Mouse (Mus musculus) liver, adult 2 months (tissue): ENCODE measurements around the gene Gm364.

Source experiments
- CTCF ChIP-seq: fragments of 200-500 bp; IDR thresholded peaks from 2 replicates; pipeline ENCODE4 v1.5.1; 2011; ENCODE audit warnings: low read depth, low read length, control low read depth
- POLR2A ChIP-seq: fragments of 200-500 bp; IDR thresholded peaks from 2 replicates; pipeline ENCODE4 v1.6.1; 2011; ENCODE audit warnings: low read length, control low read depth; ENCODE audit not compliant: insufficient read depth; ENCODE audit errors: extremely low read depth

DNA sequence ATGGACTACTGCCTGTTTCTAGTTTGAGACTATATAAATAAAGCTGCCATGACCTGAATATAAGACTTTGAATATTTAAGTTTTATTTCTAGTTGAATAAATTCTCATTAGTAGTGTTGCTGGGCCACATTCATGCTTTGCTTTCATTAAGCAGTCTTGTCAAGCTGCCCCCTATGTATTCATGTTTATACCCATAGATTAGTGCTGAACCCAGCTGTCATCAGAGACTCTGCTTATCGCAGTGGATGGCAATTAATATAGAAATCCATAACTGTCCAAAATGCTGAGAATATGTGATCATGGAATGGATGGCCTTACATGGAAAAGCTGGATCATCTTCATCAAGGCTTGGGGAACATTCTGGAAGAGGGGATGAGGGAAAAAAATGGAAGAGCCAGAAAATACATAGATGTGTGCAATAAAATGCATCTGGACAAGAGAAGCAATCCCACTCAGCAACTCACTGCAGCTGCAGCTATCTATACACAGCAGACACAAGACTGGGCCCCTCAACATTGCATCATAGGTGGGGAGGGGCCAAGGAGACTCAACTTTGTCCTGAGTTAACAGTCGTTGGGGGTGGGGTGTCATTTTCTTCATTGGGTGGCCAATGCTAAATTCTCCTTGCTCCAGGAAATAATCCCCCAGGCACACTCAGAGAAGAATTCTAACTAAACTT lies 43.9 kb upstream of the Gm364 start:
- TF ChIP-seq POLR2A, result no peak
- TF ChIP-seq CTCF, result no peak
